Mouse (Mus musculus) left cerebral cortex, adult 9 months (tissue): ENCODE results near the gene Fgd5.
"Not testable (repeated sequence)": the region's sequence is repeated elsewhere in the genome, so short reads cannot be mapped to it uniquely, and the experiment has no call there.

Source experiments
- DNase-seq, 2 experiments: peaks; one replicate each; pipeline ENCODE4 v3.0.0; 2022; ENCODE audit warnings: low spot score in 2 of 2

Fgd5 gene

DNA sequence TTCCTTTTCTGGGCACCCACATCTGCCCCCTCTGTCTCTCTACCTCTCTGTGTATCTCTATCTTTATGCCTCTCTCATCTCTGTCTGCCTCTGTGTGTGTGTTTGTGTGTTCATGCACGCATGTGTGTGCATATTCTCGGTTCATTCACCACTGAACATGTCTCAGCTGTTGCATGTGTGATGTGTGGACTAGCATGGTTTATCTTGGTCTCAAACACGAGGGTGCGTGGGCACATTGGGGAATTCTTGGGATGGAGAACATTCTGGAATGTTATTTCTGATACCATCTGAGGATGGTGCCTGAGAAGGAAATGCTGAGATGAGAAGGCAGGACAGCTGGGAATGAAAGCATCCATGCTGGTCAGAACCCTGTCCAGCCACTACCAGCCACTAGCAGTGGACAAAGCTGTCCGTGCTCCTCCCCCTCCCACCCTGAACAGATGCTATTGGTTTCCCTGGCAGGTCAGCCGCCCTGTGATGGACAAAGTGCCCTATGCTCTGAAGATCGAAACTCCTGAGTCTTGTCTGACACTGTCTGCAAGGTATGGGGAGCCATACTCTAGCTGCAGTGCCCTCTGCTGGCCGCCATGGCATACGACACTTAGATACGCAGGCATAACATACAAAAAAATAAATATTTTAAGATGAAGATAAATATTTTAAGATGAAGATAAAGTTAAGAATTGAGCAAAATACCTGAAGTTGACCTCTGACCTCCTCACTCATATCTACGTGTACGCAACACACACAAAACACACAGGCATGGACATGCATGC is 87.2 kb downstream of the Fgd5 start:
- peak in 1 of 2 experiments; percentile 40 for DNase-seq

DNA sequence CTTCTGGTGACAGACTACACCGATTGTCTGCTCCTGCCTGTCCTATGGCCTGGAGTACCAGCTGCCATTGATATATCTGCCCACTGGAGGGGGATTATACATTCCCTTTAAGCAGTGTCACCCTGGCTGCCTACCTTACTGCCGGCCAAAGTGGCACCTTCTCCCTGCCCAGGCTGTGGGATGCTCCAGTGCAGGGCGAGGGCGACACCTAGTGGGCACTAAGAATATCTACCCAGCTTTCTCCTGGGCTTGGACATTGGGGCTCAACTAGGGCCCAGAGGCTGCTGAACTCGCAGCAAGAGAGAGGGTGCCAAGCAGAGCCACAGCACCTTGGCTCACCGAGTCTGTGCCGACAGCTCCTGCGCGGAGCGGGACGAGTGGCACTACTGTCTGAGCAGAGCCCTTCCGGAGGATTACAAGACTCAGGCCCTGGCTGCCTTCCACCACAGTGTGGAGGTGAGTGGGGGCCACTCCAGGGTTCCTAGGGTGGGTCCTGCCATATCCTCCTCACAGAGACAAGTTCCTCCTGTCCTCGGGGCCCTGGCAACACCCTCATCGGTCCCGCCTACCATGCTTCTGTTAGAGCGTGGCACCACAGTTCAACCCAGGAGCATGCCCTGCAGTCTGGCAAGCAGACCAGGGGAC is 88.6 kb downstream of the Fgd5 start:
- peak in 1 of 2 experiments; percentile 67 for DNase-seq

DNA sequence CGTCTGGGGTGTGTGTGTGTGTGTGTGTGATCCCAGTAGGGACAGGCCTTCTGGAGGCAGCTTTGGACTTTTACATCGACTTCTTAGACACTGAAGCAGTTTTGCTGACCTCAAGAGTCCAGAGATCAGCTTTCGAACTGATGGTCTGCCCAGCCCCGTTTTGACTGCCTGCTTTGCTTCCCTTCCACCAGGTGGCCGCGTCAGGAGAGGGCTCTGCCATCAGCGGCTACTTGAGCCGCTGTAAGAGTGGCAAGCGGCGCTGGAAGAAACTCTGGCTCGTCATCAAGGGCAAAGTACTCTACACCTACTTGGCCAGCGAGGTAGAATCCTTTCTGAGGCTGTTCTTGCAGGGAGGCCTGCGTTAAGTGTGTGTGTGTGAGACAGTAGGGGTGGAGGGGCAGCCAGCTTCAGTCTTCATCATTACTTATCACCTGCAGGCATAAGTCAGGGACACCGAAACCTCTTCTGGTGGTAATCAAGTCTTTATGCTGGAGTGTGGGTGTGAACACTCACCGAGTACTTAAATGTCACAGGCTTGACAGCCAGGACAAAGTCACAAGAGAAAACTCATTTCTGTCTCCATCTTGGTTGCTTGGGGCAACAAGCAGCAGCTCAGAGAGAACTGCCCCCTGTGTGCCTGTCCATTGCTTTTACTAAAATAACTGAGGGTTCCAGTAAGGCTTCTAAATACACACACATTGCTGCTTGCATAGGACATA is 92.6 kb downstream of the Fgd5 start:
- no peak for DNase-seq

DNA sequence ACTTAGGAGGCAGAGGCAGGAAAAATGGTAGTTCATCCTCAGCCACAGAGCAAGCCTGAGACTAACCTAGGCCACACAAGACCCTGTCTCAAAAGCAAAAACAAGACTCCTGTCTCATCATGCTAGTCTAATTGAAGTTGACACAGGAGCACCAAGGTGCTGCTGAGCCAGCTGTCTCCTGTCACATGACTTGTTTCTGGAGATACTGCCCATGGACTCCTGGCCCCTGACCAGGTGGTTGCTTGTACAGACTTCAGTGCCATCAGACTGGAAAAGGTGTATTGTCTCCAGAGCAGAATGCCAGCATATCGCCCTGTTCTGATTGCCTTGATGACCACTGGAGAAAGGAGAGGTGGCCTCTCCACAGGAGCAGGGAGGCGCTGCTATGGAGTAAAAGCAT is 102.1 kb downstream of the Fgd5 start:
- no peak for DNase-seq

DNA sequence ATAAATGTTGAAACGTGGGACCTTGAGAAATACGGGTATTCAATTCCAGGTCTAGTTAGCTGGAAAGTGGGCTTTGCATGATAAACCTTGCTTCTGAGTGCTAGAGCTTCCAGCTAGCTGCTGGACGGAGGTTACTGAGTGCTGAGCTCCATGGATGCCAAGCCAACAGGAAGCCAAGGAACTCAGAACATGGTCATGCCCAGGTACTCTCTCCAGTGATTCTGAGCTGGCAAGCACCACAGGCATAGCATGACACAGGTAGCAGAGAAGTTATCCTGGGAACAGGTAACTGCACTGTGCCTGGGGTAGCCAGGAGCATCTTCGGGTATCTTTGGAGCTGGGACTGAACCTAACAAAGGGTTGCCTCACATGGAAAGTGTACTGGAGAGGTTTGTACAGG is 104.1 kb downstream of the Fgd5 start:
- DNase-seq = no peak

DNA sequence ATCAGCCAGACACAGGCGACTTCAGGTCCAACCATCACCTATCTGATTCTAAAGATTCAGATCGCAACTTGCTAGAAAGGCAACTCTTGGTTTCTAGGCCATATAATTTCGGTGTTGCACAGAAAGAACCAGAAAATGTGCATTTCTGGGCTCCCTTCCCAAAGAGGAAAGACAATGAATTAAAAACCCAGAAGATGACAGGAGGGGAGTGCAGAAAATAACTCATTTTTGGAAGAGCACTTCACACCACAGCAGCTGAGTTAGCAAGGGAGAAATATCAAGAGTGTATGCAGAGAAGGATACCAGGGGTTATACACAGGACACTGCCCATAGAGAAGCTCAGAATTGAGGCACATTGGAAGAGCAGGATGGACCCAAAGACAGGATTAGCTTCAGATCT is 106.3 kb downstream of the Fgd5 start:
- peak in 1 of 2 experiments; percentile 40 for DNase-seq

DNA sequence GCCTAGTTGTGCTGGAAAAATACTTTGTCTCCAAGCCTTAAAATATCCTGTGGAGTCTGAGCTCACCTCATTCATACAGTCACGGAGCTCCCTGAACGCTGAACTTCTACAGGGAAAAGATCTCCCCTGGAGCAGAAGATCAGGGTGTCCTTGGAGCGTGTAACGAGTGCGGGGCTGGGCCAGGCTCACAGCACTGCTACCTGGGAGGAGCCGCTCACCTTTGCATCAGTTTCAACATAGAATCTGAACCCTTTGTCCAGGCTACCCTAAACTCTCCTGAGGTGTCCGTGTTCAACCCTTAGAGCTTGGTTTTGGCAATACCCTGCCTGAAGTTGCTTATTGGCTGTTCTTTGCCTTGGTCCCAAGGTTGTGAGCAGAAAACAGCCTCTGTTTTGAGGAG is 110.5 kb downstream of the Fgd5 start:
- not testable (repeated sequence) for DNase-seq

DNA sequence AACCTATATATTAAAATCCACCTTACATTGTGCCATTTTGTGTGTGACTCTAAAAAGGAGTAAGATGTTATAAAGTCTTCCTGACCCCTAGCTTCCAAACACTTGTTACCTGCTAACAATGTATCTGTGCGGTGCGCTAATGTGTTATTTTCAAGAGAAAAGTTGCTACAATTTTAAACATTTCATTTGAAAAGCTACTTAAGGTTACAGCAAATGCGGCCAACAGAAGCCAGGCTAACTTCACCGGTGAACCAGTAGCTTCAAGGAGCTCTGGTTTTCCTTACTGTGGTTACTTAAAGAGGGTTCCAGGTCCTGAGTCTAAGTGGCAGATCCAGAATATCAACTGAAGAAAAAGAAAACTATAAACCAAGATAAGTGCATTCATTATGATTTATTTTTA is 111.3 kb downstream of the Fgd5 start:
- no peak for DNase-seq

DNA sequence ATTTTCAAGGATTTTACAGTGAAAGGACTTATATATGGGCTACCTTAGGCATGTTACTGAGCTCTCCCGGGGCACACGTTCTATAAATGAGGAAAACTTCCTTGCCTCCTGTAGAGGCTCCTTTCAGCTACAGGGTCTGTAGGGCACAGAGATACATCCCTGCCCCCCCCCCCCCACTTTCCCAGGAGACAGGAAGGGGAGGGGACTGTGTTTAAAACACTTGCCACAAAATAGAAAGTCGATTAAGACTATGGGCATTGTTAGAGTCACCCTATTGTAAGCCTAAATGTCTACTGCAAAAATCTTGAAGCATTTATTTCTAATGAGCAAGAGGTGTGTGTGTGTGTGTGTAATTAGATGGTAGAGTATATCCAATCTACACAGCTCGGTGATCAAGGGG is 111.8 kb downstream of the Fgd5 start:
- DNase-seq = no peak

DNA sequence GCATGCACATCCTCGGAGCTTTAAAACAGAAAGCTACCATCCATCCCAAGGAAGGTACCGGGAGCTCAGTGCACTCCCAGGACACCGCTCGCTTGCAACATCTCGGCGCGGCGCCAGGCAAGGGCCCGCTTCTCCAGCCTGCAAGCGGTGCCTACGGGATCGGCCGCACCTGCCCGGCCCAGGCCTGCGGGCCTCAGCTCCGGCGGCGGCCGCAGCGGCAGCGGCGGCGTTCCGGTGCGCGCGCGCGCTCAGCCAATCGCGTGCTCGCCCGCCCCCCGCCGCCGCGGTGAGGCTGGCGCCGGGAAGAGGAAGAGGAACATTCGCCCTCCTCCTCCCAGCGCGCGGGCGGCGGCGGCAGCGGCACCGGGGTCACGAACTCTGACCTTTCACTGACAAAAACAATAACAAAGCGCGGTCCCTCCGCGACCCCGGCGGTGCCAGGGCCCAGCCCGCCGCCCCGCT is 112.5 kb downstream of the Fgd5 start, which contains the start of gene Nr2c2:
Gene Nr2c2 (plus strand): TSS at position 261 of the 462 bp plus-strand sequence.
- DNase-seq = peak; percentile 66 to 86

DNA sequence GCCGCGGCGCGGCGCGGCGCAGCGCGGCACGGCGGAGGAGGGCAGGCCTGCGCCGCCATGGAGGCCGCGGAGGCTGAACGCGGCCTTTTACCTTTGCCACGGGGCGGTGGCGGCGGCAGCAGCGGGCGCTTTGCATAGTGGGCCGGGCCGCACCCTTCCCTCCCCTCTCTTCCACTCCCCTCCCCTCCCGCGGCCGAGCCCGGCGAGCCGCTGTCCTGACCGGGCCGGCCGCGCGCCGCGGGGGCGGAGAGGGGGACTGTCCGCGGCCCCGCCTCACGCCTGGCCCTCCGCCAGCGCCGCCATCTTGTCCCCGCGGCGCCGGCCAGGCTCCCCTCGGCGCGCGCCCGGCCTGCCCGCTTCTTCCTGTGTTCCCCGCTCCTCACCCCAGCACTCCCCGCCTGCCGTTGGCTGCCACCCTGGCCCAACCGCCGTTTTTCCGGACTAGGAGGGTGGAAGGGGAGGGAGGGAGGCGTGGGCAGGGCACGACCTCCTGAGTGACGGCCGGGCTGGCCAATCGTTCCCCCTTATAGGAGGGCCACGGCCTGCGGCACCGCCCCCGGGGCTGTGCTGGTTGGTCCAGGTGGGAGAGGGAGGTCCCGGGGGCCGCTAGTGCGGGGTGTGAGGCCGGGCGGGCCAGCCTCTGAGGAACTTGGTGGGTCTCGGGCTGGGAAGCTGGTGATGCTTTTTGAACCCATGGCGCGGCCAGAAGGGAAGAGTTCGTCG is 113.2 kb downstream of the Fgd5 start:
- DNase-seq = peak; percentile 96 to 100

DNA sequence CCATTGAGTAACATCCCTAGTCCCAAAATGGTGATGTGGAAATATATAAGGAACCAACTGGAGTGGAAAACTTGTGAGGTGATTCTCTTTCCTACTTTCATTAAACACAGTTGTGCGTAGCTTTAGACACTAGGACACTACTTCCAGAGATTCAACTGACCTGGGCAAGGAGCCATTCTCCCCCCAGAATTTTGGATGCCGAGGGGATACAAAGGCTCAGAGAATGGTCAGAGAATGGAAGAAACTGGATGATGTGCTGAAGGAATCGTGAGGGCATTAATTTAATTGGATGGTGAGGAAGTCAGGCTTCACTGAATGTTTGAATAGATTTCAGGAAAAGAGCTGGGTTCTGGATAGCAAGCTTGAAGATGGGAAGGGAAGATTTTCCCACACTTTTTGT is 114.1 kb downstream of the Fgd5 start:
- no peak for DNase-seq

DNA sequence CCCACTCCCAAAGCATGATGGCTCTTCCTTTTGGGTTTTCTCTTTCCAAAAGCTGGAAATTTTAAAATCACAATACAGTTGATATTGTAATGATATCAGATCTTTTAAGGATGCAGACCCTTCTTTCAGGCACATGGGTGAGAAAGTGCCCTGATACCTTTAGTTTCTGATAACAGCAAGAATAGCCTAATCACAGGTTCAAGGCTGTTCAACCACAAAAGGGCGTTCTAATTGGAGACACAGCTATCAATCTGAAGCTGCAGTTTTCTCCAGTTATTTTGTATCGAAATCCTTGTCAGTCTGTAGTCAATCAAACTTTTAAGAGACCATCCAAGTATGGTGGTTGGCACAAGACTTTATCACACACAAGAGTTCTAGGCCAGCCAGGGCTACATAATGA is 115.2 kb downstream of the Fgd5 start:
- DNase-seq = no peak

DNA sequence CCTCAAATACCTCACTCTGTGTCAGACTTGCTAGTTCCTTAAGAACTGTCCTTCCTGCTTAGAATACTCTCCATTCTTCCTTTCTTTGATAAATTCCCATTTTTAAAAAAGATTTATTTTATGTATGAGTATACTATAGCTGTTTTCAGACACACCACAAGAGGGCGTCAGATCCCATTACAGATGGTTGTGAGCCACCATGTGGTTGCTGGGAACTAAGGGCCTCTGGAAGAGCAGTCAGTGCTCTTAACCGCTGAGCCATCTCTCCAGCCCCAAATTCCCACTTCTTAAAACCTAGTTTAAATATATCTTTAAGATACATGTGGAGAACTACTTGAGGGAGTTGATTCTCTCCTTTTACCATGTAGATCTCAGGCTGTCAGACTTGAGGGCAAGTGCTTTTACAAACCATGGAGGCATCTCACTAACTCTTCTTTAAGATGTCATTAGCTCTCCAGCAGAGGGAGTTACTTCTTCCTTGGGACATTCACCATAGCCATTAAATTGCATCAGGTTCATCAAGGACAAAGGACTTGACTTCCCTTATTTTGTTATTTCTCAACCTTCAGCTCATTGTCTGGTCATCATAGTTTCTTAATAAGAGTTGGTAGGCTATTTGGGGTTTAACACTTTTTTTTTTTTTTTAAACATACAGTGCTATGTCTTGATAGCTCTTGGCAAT is 122.1 kb downstream of the Fgd5 start:
- no peak for DNase-seq

DNA sequence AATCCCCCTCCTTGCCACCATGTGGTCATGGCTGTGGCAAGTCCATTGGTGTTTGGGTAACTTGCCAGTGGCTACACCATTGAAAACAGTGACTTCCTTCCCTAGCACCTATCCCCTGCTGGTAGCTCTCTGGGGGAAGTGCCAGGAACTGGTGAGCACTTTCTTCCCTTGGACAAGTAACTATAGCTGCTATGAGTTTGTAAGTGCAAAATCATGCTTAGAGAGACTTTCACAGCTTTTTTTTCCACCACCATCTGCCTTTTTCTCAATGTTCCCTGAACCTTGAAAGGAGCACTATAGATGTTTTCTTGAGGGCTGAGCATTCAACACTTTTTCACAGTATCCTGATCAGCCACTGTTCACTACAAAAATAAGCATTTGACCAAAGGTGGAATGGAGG is 145.9 kb downstream of the Fgd5 start:
- DNase-seq = peak in 1 of 2 experiments; percentile 29
